Mouse (Mus musculus) lung, adult 2 months (tissue): ENCODE measurements around the gene Eif2ak3.
"Not testable (repeated sequence)": the region's sequence is repeated elsewhere in the genome, so short reads cannot be mapped to it uniquely, and the experiment has no call there.

Experiments
- CTCF ChIP-seq: fragments of 200-500 bp; IDR thresholded peaks from 2 replicates; pipeline ENCODE4 v1.5.1; 2011; ENCODE audit warnings: mild to moderate bottlenecking, low read length, control low read depth; ENCODE audit not compliant: insufficient read depth
- POLR2A ChIP-seq: fragments of 200-500 bp; IDR thresholded peaks from 2 replicates; pipeline ENCODE4 v1.6.1; 2011; ENCODE audit warnings: low read depth, mild to moderate bottlenecking, control low read depth, low read length, borderline replicate concordance; ENCODE audit errors: extremely low read depth

GRCm38 (mm10) chr6:70823277-70823676 lies 21.0 kb upstream of the Eif2ak3 start:
- TF ChIP-seq POLR2A, CTCF: not testable (repeated sequence)
